Mouse (Mus musculus): ENCODE results near the gene Nr0b2. TPM values are rescaled to one million over a fixed set of nuclear protein-coding genes. Genes with fewer than 3 reads are reported as not detected.

The Nr0b2 gene
- polyA plus RNA-seq, 1 experiment from 2014 or later: not detected

- 81% methylated on average over 10 of the region's 10 CpGs for WGBS
- Histone ChIP-seq H3K4me1 (replicated peaks) (peaks cover 5% of the 10 kb centered on the region; the same call in 1 of the 2 replicates), H3K4me3 (replicated peaks) (no peak overlapping the region), H3K9me3 (peaks cover 2% of the 10 kb centered on the region), H3K4me2 (replicated peaks) (no peak overlapping the region), H3K9ac (replicated peaks) (no peak overlapping the region), H3K36me3 (no peaks in the 10 kb centered on the region), H3K27ac (no peak overlapping the region), H3K27me3 (no peaks in the 10 kb centered on the region)
- no peak for ATAC-seq
Observed at GRCm38 (mm10) chr4:133569291-133570065, 16.3 kb downstream of the Nr0b2 start.

- no peak overlapping the region for H3K4me3 ChIP-seq (replicated peaks)
- no peak overlapping the region for H3K9ac ChIP-seq (replicated peaks)
- WGBS: 65% methylated on average over 10 of the region's 10 CpGs
Observed at GRCm38 (mm10) chr4:133570066-133570466, 16.9 kb downstream of the Nr0b2 start.

GRCm38 (mm10) chr4:133574070-133574842 is 21.1 kb downstream of the Nr0b2 start, which contains the start of gene Gpatch3:
Gene Gpatch3 (plus strand): TSS chr4:133574745.
- peak within 1 kb of the TSS; percentile 97 for H3K4me3 ChIP-seq (replicated peaks)
- peak within 1 kb of the TSS; percentile 80 for H3K4me2 ChIP-seq (replicated peaks)
- H3K36me3 ChIP-seq: peaks cover 16% of the 10 kb centered on the region
- H3K4me1 ChIP-seq (replicated peaks): peaks cover 16% of the 10 kb centered on the region
- peak; percentile 92 for ATAC-seq
- H3K9ac ChIP-seq (replicated peaks): peak within 1 kb of the TSS; percentile 89
- 6% methylated on average over 44 of the region's 44 CpGs for WGBS
- peak within 1 kb of the TSS; percentile 86 for H3K27ac ChIP-seq
- no peaks in the 10 kb centered on the region for H3K27me3 ChIP-seq
- no peaks in the 10 kb centered on the region for H3K9me3 ChIP-seq

More at GRCm38 (mm10) chr4:133570066-133570466, 16.9 kb downstream of the Nr0b2 start:
- no peak for ATAC-seq
- Histone ChIP-seq H3K4me1 (replicated peaks) (peaks cover 7% of the 10 kb centered on the region), H3K9me3 (no peaks in the 10 kb centered on the region), H3K36me3 (no peaks in the 10 kb centered on the region), H3K4me2 (replicated peaks) (no peak overlapping the region), H3K27me3 (no peaks in the 10 kb centered on the region), H3K27ac (no peak overlapping the region)

DNA sequence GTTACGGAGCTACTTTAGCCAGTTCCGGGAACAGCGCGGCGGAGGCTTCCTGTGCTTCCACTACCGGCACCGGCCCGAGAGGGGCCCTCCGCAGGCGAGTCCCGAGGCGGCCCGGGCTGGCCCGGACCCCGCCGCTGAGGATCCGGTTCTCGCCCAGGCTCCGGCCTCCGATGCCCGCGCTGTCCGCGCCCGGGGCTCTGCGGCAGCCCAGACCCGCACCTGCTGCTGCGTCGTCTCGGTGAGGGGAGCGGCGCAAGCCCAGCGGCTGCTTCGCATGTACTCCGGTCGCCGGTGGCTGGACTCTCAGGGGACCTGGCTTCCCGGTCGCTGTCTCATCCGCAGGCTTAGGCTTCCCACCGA is 21.6 kb downstream of the Nr0b2 start:
- under 1% methylated on average over 41 of the region's 41 CpGs for WGBS
- ATAC-seq: peak; percentile 72
- peak overlapping the region; percentile 89 for H3K9ac ChIP-seq (replicated peaks)
- no peaks in the 10 kb centered on the region for H3K9me3 ChIP-seq
- H3K27ac ChIP-seq: peak overlapping the region; percentile 67; the same call in 1 of the 2 replicates
- H3K36me3 ChIP-seq: peaks cover 22% of the 10 kb centered on the region
- no peaks in the 10 kb centered on the region for H3K27me3 ChIP-seq
- peak overlapping the region; percentile 97 for H3K4me3 ChIP-seq (replicated peaks)
- peak overlapping the region; percentile 80 for H3K4me2 ChIP-seq (replicated peaks)
- H3K4me1 ChIP-seq (replicated peaks): peaks cover 16% of the 10 kb centered on the region

- Histone ChIP-seq H3K9ac (replicated peaks) (no peak overlapping the region), H3K9me3 (no peaks in the 10 kb centered on the region), H3K36me3 (peaks cover 51% of the 10 kb centered on the region), H3K4me2 (replicated peaks) (no peak overlapping the region), H3K27me3 (no peaks in the 10 kb centered on the region), H3K4me1 (replicated peaks) (peaks cover 16% of the 10 kb centered on the region), H3K4me3 (replicated peaks) (no peak overlapping the region), H3K27ac (no peak overlapping the region)
- no peak for ATAC-seq
- 73% methylated on average over 12 of the region's 12 CpGs for WGBS
Observed at GRCm38 (mm10) chr4:133577983-133578382, 24.8 kb downstream of the Nr0b2 start.

DNA sequence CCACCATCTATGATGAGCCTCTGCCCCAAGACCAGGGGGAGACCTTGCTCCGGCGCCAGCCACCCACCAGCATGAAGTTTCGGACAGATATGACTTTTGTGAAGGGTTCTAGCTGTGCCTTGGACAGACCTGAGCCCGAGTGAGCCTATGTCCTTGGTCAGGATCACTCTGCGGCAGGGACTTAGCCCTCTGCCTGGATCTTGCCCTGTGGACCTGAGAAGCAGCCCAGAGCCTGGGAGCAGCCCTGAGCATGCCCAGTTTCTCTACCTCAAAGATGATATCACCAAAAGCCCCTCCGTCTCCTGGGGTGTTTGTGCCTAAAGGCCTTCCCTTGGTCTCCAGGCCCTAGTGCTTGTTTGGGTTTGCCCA is 30.5 kb downstream of the Nr0b2 start:
- peak overlapping the region; percentile 99 for H3K4me3 ChIP-seq (replicated peaks)
- no peaks in the 10 kb centered on the region for H3K9me3 ChIP-seq
- H3K27me3 ChIP-seq: no peaks in the 10 kb centered on the region
- 64% methylated on average over 6 of the region's 6 CpGs for WGBS
- peaks cover 73% of the 10 kb centered on the region for H3K36me3 ChIP-seq
- H3K27ac ChIP-seq: peak overlapping the region; percentile 85
- ATAC-seq: peak; percentile 47; the same call in 1 of the 2 replicates
- peaks cover 21% of the 10 kb centered on the region for H3K4me1 ChIP-seq (replicated peaks)
- H3K9ac ChIP-seq (replicated peaks): peak overlapping the region; percentile 86
- peak overlapping the region; percentile 100 for H3K4me2 ChIP-seq (replicated peaks)

DNA sequence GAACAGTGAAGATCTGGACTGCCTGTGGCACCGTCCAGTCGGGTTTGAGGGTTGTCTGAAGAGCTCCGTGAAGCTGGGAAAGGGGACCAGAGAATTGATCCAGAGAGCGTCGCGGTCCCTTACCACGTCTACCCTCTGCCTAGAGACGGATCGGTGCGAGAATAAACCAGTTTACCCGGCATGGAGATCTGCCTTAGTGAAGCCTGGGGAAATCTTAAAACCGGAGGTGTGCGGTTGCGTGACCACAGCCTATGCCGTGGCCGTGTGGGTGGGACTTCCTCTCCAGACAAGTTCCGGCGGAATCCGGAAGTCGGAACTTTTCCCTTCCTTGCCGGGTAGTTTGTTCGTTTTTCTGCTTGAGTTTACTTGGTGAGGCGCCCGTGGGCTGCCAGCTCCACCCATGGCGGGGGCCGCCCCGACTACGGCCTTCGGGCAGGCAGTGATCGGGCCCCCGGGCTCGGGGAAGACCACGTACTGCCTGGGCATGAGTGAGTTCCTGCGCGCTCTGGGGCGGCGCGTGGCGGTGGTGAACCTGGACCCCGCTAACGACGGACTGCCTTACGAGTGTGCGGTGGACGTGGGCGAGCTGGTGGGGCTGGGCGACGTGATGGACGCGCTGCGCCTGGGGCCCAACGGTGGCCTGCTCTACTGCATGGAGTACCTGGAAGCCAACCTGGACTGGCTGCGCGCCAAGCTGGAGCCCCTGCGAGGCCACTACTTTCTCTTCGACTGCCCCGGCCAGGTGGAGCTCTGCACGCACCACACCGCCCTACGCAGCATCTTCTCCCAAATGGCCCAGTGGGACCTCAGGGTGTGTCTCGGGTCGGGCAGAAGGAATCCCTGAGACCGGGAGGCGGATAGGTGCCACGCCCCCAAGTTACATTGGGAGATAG is 31.1 kb downstream of the Nr0b2 start, which contains the start of gene Gpn2:
Gpn2 (plus strand) TSS at position 304 of the 893 bp plus-strand sequence.
- peak within 1 kb of the TSS; percentile 99 for H3K4me3 ChIP-seq (replicated peaks)
- peak; percentile 94 for ATAC-seq
- peak within 1 kb of the TSS; percentile 85 for H3K27ac ChIP-seq
- peaks cover 73% of the 10 kb centered on the region for H3K36me3 ChIP-seq
- H3K27me3 ChIP-seq: no peaks in the 10 kb centered on the region
- H3K9ac ChIP-seq (replicated peaks): peak within 1 kb of the TSS; percentile 86
- H3K4me2 ChIP-seq (replicated peaks): peak within 1 kb of the TSS; percentile 100
- 2% methylated on average over 65 of the region's 65 CpGs for WGBS
- H3K9me3 ChIP-seq: no peaks in the 10 kb centered on the region
- H3K4me1 ChIP-seq (replicated peaks): peaks cover 21% of the 10 kb centered on the region

DNA sequence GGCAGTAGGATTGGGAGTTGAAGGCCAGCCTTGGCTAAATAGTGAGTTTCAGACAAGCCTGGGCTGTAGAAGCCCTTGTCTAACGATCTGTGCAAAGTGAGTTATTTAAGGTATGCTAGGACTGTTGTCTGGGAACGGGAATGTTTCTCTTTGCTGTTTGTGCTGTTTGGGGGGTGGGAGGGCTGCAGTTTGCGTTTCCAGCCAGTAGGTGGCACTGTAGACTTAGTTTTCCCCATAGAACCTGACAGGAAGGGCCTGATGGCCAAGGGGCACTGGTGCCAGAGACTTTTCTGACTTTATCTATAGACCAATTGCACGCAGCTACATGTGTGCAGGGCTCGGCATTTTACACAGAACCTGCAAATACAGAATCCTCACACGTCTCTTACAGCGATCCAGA is 39.4 kb downstream of the Nr0b2 start:
- no peak overlapping the region for H3K9ac ChIP-seq (replicated peaks)
- peaks cover 49% of the 10 kb centered on the region for H3K36me3 ChIP-seq
- WGBS: 32% methylated on average over 7 of the region's 7 CpGs
- no peak overlapping the region for H3K4me2 ChIP-seq (replicated peaks)
- 0 out of 2 replicates have a peak, but pooled peaks cover 5% of the 10 kb centered on the region for H3K27me3 ChIP-seq
- H3K4me3 ChIP-seq (replicated peaks): no peak overlapping the region
- H3K4me1 ChIP-seq (replicated peaks): no peaks in the 10 kb centered on the region
- ATAC-seq: peak; percentile 17; the same call in 1 of the 2 replicates
- no peaks in the 10 kb centered on the region for H3K9me3 ChIP-seq
- no peak overlapping the region for H3K27ac ChIP-seq

DNA sequence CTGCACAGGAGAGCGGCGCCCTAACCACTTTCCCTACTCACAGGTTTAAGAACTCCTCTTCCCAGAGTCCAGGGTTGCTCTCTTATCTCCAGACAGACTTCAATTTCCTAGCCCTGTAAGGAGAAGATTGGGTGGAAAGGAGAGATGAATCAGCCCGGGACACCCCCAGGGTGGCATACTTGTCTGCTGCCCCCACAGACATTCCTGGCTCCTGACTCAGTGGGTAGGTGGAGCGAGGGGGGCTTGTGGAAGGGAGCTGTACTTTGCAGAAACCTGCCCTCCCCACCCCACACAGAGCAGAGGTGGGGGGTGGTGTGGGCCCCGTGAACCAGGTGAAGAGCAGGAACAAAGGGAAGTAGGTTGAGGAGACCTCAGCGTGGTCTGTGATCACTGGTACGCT is 42.4 kb downstream of the Nr0b2 start:
- H3K36me3 ChIP-seq: peaks cover 19% of the 10 kb centered on the region
- H3K27me3 ChIP-seq: peaks cover 34% of the 10 kb centered on the region
- no peak overlapping the region for H3K9ac ChIP-seq (replicated peaks)
- peaks cover 13% of the 10 kb centered on the region for H3K4me1 ChIP-seq (replicated peaks)
- WGBS: 75% methylated on average over 7 of the region's 7 CpGs
- H3K4me3 ChIP-seq (replicated peaks): no peak overlapping the region
- H3K27ac ChIP-seq: no peak overlapping the region
- no peaks in the 10 kb centered on the region for H3K9me3 ChIP-seq
- no peak for ATAC-seq
- no peak overlapping the region for H3K4me2 ChIP-seq (replicated peaks)

DNA sequence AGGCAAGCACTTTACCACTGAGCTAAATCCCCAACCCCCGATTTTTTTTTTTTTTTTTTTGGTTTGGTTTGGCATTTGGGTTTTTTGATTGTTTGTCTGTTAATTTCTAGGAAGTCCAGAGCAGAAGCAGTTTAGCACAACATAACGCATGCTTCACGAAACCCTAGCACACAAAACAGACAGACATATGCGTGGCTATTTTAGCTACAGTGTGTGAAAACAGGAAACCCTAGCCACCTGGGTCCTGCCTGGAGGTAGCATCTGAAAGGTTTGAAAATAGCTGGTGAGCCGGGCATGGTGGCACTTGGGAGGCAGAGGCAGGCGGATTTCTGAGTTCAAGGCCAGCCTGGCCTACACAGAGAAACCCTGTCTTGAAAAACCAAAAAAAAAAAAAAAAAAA is 42.9 kb downstream of the Nr0b2 start:
- 85% methylated on average over 6 of the region's 6 CpGs for WGBS
- Histone ChIP-seq H3K9me3 (no peaks in the 10 kb centered on the region), H3K4me2 (replicated peaks) (no peak overlapping the region), H3K4me1 (replicated peaks) (peaks cover 13% of the 10 kb centered on the region), H3K4me3 (replicated peaks) (no peak overlapping the region), H3K36me3 (peaks cover 13% of the 10 kb centered on the region), H3K27ac (no peak overlapping the region), H3K27me3 (peaks cover 39% of the 10 kb centered on the region), H3K9ac (replicated peaks) (no peak overlapping the region)
- no peak for ATAC-seq

DNA sequence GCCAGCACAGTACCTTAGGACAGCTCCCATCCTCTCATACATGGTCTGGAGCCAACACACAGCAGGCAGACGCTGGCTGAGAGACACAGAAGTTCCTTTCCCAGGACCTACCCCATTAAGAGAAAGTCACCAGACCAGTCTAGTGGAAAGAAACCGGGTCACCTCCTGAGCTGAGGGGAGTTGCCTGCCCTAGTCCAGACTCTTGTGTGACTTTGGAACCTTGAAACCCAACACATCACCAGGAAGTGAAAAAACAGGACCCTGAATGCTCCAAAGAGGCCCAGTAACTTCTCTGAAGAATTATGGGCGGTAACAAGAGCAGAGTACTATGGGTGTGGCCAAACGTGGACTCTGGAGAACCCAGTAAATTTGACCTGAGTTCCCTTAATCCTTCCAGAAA is 45.4 kb downstream of the Nr0b2 start:
- WGBS: 48% methylated on average over 4 of the region's 4 CpGs
- H3K4me3 ChIP-seq (replicated peaks): no peak overlapping the region
- H3K9ac ChIP-seq (replicated peaks): no peak overlapping the region
- peaks cover 17% of the 10 kb centered on the region for H3K4me1 ChIP-seq (replicated peaks)
- H3K27me3 ChIP-seq: peaks cover 63% of the 10 kb centered on the region
- H3K4me2 ChIP-seq (replicated peaks): no peak overlapping the region
- no peaks in the 10 kb centered on the region for H3K9me3 ChIP-seq
- H3K27ac ChIP-seq: no peak overlapping the region
- peaks cover 4% of the 10 kb centered on the region; the same call in 1 of the 2 replicates for H3K36me3 ChIP-seq
- no peak for ATAC-seq
